Mouse (Mus musculus) myocyte (in vitro differentiated cells): ENCODE results near the gene Lgalsl.

ENCODE experiments used
- CEBPB ChIP-seq: IDR thresholded peaks from 2 replicates; pipeline ENCODE4 v1.6.1; 2011; ENCODE audit warnings: mild to moderate bottlenecking, moderate library complexity; ENCODE audit not compliant: poor library complexity, insufficient read depth, severe bottlenecking
- E2F4 ChIP-seq: IDR thresholded peaks from one replicate; pipeline ENCODE4 v1.6.1; 2011; ENCODE audit warnings: mild to moderate bottlenecking, control low read depth, moderate library complexity; ENCODE audit not compliant: insufficient read depth
- MYOG ChIP-seq, 3 experiments: IDR thresholded peaks; one replicate each; pipeline ENCODE4 v1.6.1; 2011; ENCODE audit warnings: control low read depth in 2 of 3, low read depth in 2 of 3, mild to moderate bottlenecking in 2 of 3; ENCODE audit not compliant: insufficient read length in 2 of 3, control insufficient read depth in 1 of 3, insufficient read depth in 1 of 3
- POLR2A ChIP-seq: IDR thresholded peaks from one replicate; pipeline ENCODE4 v1.6.1; 2011; ENCODE audit warnings: low read depth, mild to moderate bottlenecking, control low read depth, moderate library complexity; ENCODE audit not compliant: insufficient read length
- POLR2AphosphoS2 ChIP-seq: IDR thresholded peaks from one replicate; pipeline ENCODE4 v1.6.1; 2011; ENCODE audit warnings: low read depth, control low read depth; ENCODE audit not compliant: insufficient read length
- TCF12 ChIP-seq: IDR thresholded peaks from one replicate; pipeline ENCODE4 v1.6.1; 2011; ENCODE audit warnings: mild to moderate bottlenecking, control low read depth; ENCODE audit not compliant: poor library complexity, insufficient read depth, severe bottlenecking
- USF1 ChIP-seq: IDR thresholded peaks from one replicate; pipeline ENCODE4 v1.6.1; 2011; ENCODE audit warnings: low read depth, mild to moderate bottlenecking, control low read depth, moderate library complexity

- TF ChIP-seq POLR2A, result no peak
- no peak for TF ChIP-seq CEBPB
- no peak for TF ChIP-seq POLR2AphosphoS2
- no peak for TF ChIP-seq E2F4
- no peak for TF ChIP-seq MYOG (IDR thresholded peaks at IDR 0.05; ENCODE audit: control insufficient read depth in 1 of 3, insufficient read depth in 1 of 3, insufficient read length in 2 of 3, low read depth in 2 of 3)
- no peak for TF ChIP-seq USF1
- TF ChIP-seq TCF12, result no peak
Observed at GRCm38 (mm10) chr11:20821351-20821750, 9.5 kb downstream of the Lgalsl start.
